Mouse (Mus musculus) cortical plate, adult 2 months (tissue): ENCODE measurements around the gene Yme1l1.

Experiments used
- CTCF ChIP-seq: fragments of 200-500 bp; IDR thresholded peaks from 2 replicates; pipeline ENCODE4 v1.5.1; 2011; ENCODE audit warnings: mild to moderate bottlenecking, control low read depth, low read length; ENCODE audit not compliant: insufficient read depth; ENCODE audit errors: extremely low read depth
- POLR2A ChIP-seq: fragments of 200-500 bp; IDR thresholded peaks from 2 replicates; pipeline ENCODE4 v1.6.1; 2011; ENCODE audit warnings: mild to moderate bottlenecking, low read length, control low read depth; ENCODE audit not compliant: insufficient read depth; ENCODE audit errors: extremely low read depth

DNA sequence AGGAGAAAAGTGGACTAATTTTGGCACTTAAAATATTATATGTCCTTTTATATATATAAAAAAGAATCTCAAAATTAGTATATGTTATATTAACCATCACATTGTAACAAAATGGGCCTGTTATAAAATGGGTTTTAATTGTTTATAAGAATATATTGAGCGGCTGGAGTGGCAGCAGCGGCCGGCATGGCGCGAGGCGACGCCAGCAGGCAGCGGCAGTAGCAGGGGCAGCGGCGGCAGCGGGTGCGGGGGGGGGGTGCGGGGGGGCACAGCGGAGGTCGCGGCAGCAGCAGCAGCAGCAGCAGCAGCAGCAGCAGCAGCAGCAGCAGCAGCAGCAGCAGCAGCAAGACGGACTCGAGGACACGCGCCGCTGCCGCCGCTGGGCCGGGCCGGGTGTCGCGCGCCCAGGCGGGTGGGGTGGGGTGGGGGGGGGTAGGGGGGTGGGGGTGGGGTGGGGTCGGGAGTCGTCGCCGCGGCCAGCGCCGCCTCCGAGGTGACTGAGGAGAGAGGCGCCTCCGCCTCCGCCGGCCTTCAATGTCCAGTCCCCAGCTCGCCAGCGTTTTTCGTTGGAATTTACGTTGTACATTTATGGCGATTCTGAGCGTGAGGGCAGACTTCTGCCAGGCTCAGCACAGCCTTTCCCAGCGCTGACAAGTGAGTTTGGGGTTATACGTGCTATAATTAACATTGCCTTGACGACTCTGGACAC, 78.0 kb downstream of the Yme1l1 start:
- TF ChIP-seq CTCF (no peak), POLR2A (no peak)
